Mouse (Mus musculus): Measurements from ENCODE around the gene Gm45717. TPM values are rescaled to one million over a fixed set of nuclear protein-coding genes. Genes with fewer than 3 reads are reported as not detected.

Gene Gm45717
- 0.63 TPM in 1 of 2 replicates, not detected in the other for polyA plus RNA-seq (2012; rRNA removed)

- peaks cover 29% of the 10 kb centered on the region for H3K4me1 ChIP-seq (ENCODE audit: control insufficient read depth, insufficient read depth, low read length)
- DNase-seq: peak; percentile 66
- WGBS: 9% methylated on average over 11 of the region's 11 CpGs
- peak within 1 kb of the TSS; percentile 100 for H3K4me3 ChIP-seq (replicated peaks; ENCODE audit: extremely low read depth, low read depth, low read length)
- TF ChIP-seq CTCF (IDR thresholded peaks at IDR 0.05; ENCODE audit: insufficient read depth, low read length) (no peak), POLR2A (IDR thresholded peaks at IDR 0.05; ENCODE audit: borderline replicate concordance, extremely low read depth, low read depth, low read length) (peak; percentile 87)
Measured at GRCm38 (mm10) chr7:140955758-140956555, at the start of gene Gm45717, which contains the start of gene Ifitm2. Gene Gm45717, minus strand, starts transcription at chr7:140955937. Gene Ifitm2, minus strand, starts transcription at chr7:140955987.

DNA sequence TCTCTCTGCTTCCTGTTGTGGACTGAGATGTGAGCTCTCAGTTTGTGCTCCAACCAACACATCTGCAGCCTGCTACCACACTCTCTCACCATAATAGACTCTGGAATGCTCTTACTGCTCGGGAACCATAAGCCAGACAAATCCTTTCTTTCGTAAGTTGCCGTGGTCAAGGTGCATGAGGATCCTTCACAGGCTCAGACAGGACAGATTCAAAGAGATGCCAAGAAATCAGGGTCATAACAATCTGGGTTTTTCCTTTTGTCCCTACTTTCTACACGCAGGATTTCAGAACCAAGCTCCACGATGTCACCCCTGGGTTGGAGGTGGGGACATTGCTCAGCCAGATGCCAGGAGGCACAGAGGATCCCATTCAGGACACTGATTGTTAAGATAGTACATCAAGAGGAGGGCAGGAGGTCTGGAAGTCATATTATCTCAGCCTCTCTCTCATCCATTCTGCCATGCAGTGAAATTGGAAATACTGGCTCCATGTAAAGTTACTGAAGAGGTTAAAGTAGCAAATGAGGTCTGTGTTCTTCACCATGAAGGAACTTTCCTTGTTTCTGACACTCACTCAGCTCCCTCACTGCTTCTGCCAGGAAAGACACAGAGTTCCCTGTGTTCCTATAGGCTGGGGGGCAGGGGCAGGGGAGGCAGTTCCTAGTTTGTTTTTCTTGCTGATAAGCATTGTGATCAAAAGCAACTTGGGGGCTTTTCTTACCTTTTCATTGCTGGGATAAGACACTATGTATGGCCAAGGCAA, 47.7 kb upstream of the Gm45717 start:
- DNase-seq: no peak
- Histone ChIP-seq H3K4me3 (replicated peaks; ENCODE audit: extremely low read depth, low read depth, low read length) (no peak overlapping the region), H3K4me1 (ENCODE audit: control insufficient read depth, insufficient read depth, low read length) (no peaks in the 10 kb centered on the region)
- TF ChIP-seq CTCF (IDR thresholded peaks at IDR 0.05; ENCODE audit: insufficient read depth, low read length): no peak
- TF ChIP-seq POLR2A (IDR thresholded peaks at IDR 0.05; ENCODE audit: borderline replicate concordance, extremely low read depth, low read depth, low read length): no peak
- 64% methylated on average over 5 of the region's 5 CpGs for WGBS

DNA sequence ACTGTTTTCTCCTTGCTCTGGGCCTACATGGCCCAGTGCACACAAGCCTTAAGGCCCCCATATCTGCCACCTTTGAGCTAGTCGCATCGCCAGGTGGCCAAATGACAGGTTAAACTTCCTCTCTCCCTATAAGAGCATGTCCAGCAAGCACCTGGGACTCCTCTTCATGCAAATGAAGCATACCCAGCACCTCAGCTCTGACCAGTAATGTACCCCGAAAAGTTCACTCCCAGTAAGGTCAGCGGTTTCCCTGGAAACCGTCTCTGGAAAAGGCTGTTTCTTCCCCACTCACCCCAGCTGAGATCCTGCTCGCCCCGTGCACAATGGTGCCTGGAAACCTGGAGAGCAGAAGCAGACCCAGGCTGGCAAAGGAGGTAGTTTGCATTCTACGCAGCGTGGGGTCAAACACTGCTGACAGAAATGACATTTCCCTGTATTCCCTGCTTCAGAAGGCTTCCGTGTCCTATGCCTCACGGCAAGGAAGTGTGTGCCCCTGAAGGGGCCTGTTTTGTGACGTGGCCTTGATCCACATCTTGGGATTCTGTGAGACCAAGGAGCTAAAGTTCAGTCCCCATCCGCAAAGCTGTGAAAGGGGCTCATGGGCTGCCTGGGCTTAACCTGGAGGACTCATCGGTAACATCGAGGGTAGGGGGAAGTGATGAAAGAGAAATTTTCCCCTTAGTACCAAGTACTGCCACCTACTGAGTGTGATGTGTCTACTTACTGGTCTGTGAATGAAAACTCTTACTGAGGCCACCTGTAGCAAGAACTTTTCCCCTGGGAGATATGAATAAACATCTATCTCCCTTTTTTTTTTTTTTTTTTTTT, 45.4 kb upstream of the Gm45717 start:
- TF ChIP-seq CTCF (IDR thresholded peaks at IDR 0.05; ENCODE audit: insufficient read depth, low read length): no peak
- TF ChIP-seq POLR2A (IDR thresholded peaks at IDR 0.05; ENCODE audit: borderline replicate concordance, extremely low read depth, low read depth, low read length): no peak
- 76% methylated on average over 15 of the region's 15 CpGs for WGBS
- DNase-seq: no peak
- H3K4me3 ChIP-seq (replicated peaks; ENCODE audit: extremely low read depth, low read depth, low read length): no peak overlapping the region
- no peaks in the 10 kb centered on the region for H3K4me1 ChIP-seq (ENCODE audit: control insufficient read depth, insufficient read depth, low read length)

DNA sequence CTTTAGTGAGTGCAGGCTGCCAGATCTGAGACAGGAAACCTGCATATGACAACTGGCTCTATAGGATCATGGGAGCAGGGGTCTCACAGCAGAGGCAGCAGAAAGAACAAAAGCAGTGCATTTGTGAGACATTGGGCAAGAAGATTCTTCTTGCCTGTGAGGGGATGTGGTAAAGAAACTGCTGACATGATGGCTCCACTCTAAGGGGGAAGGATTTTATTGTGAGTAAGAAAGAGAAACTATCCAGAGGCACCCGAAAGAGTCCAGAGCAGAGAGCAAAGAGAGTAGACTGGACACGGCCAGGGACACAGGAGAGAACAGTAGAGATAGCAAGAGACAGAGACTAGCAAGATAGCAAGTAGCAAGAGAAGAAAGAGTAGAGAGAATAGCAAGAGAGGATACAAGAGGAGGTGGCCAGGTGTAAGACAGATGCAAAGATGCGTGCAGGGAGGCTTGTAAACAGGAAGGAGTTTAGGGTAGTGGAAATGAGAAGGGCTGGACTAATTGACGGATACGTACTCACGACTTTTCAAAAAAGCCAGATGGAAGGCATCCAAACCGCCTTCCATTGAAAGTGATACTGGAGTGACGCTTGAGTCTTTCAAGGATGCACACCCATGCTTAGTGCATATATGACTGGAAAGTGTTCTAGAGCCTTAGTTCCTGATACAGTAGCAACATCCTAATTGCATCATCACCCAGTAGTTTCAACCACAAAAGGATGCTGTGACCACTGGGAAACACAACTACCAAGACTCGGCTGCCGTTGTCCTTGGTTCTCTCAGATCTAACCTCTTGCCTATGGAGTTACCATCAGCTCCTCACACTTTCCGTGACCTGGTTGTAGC, 43.3 kb upstream of the Gm45717 start:
- 54% methylated on average over 11 of the region's 11 CpGs for WGBS
- no peak for TF ChIP-seq CTCF (IDR thresholded peaks at IDR 0.05; ENCODE audit: insufficient read depth, low read length)
- no peak for TF ChIP-seq POLR2A (IDR thresholded peaks at IDR 0.05; ENCODE audit: borderline replicate concordance, extremely low read depth, low read depth, low read length)
- no peaks in the 10 kb centered on the region for H3K4me1 ChIP-seq (ENCODE audit: control insufficient read depth, insufficient read depth, low read length)
- H3K4me3 ChIP-seq (replicated peaks; ENCODE audit: extremely low read depth, low read depth, low read length): no peak overlapping the region
- DNase-seq: no peak

DNA sequence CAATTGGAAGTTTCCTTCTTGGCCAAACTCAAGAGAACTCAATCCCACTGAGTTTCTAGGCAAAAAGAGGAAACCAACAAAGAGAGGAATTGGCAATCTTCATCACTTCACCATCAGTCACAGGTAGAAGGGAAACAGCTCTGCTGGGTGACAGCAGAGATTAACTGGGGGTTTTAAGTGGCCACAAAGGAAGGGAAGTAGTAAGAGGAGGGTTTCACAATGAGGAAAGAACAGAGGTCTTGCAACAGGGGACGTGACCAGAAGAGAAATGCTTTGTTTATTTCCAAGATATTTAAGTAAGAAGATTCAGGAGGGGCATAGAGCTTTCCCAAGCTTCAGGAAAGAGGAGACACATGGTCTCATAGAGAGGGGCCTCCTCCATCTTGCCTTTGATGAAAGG, 42.1 kb upstream of the Gm45717 start:
- Histone ChIP-seq H3K4me1 (ENCODE audit: control insufficient read depth, insufficient read depth, low read length) (no peaks in the 10 kb centered on the region), H3K4me3 (replicated peaks; ENCODE audit: extremely low read depth, low read depth, low read length) (no peak overlapping the region)
- no peak for DNase-seq
- TF ChIP-seq CTCF (IDR thresholded peaks at IDR 0.05; ENCODE audit: insufficient read depth, low read length) (no peak), POLR2A (IDR thresholded peaks at IDR 0.05; ENCODE audit: borderline replicate concordance, extremely low read depth, low read depth, low read length) (no peak)
- WGBS: 34% methylated on average over 1 of the region's 1 CpGs

DNA sequence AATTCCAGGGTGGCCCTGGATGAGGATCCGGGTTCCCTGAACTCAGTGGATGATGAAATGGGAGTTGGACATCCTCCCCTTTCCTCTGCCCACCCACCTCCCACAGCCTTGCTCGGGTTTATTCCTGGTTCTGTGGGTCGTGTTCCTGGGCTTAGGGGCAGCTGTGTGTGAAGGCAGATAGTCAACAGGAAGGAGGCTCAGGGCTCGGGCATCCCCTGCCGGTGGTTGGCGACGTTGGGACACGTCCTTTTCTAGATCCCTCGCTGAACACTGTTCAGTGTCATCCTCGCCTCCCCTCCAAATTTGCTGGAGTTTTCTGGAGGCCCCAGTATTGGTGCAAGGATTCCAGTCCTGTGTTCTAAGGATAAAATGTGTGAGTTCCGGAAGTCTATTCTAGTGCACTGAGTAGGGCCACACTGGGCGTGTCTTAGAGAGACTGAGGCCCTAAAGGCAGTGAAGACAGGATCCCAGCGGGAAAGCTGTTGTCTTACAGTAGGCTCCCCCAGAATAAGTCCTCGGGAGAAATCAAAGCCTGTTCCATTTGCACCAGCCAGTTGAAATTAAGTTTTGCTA, 35.5 kb upstream of the Gm45717 start:
- TF ChIP-seq CTCF (IDR thresholded peaks at IDR 0.05; ENCODE audit: insufficient read depth, low read length): peak; percentile 29; the same call in 1 of the 2 replicates
- no peak for TF ChIP-seq POLR2A (IDR thresholded peaks at IDR 0.05; ENCODE audit: borderline replicate concordance, extremely low read depth, low read depth, low read length)
- WGBS: 68% methylated on average over 14 of the region's 14 CpGs
- no peaks in the 10 kb centered on the region for H3K4me1 ChIP-seq (ENCODE audit: control insufficient read depth, insufficient read depth, low read length)
- no peak for DNase-seq
- H3K4me3 ChIP-seq (replicated peaks; ENCODE audit: extremely low read depth, low read depth, low read length): no peak overlapping the region

DNA sequence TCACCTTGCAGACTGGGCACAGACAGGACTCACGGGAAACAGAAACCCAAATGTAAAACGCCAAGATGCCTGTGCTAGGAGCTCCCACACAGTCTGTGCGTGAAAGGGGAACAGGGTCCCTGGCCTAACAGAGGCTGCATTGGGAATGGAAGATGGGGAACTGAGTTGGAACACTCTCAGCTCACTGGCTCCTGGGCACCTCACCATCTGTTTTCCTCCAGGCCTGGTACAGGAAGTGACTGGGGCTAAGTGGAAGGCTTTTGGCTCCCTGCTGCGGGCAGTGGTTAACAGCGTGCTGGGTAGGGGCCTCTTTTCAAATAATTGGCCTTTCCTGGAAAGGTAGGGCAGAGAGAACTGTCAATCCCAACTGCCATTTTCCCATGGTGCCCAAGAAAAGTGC, 34.9 kb upstream of the Gm45717 start:
- TF ChIP-seq CTCF (IDR thresholded peaks at IDR 0.05; ENCODE audit: insufficient read depth, low read length) (no peak), POLR2A (IDR thresholded peaks at IDR 0.05; ENCODE audit: borderline replicate concordance, extremely low read depth, low read depth, low read length) (no peak)
- no peak for DNase-seq
- WGBS: 64% methylated on average over 5 of the region's 5 CpGs
- H3K4me3 ChIP-seq (replicated peaks; ENCODE audit: extremely low read depth, low read depth, low read length): no peak overlapping the region
- H3K4me1 ChIP-seq (ENCODE audit: control insufficient read depth, insufficient read depth, low read length): no peaks in the 10 kb centered on the region

DNA sequence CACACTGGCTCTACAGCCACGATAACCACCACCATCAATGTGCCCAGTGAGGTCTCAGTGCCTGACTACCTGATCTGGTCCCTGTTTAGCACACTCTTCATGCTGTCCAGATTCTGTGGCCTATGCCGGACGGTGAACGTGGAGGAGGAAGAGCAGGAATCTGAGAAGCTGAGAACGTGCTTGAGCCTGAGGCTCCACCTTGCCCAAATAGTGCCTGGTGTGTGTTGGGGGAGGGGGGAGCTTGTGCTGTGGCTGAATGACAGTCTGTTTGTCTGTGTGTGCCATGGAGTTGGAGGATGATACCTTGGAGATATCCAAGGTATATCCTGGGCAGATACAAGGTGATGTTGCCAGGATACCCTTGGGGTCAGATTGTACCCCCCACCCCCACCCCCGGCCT, 34.4 kb upstream of the Gm45717 start:
- TF ChIP-seq CTCF (IDR thresholded peaks at IDR 0.05; ENCODE audit: insufficient read depth, low read length) (no peak), POLR2A (IDR thresholded peaks at IDR 0.05; ENCODE audit: borderline replicate concordance, extremely low read depth, low read depth, low read length) (no peak)
- H3K4me1 ChIP-seq (ENCODE audit: control insufficient read depth, insufficient read depth, low read length): no peaks in the 10 kb centered on the region
- 52% methylated on average over 6 of the region's 6 CpGs for WGBS

More for the DNA sequence above, 34.4 kb upstream of the Gm45717 start:
- H3K4me3 ChIP-seq (replicated peaks; ENCODE audit: extremely low read depth, low read depth, low read length): no peak overlapping the region
- no peak for DNase-seq
